Mouse (Mus musculus): ENCODE data around the gene St5. TPM values are rescaled to one million over a fixed set of nuclear protein-coding genes. Genes with fewer than 3 reads are reported as not detected.

Gene St5
- polyA plus RNA-seq, 1 experiment from 2014 or later = 10.9 TPM

GRCm38 (mm10) chr7:109590576-109590975 is 112.8 kb downstream of the St5 start:
- no peak overlapping the region for H3K4me2 ChIP-seq (ENCODE audit: low read length)
- H3K27ac ChIP-seq (ENCODE audit: low read length) = no peak overlapping the region
- no peak for ATAC-seq
- H3K9me3 ChIP-seq (ENCODE audit: control insufficient read depth, low read length) = no peaks in the 10 kb centered on the region
- no peaks in the 10 kb centered on the region for H3K27me3 ChIP-seq (replicated peaks; ENCODE audit: control insufficient read depth, insufficient read depth, low read length)
- 0 out of 2 replicates have a peak, but pooled peaks cover 2% of the 10 kb centered on the region for H3K4me1 ChIP-seq (replicated peaks; ENCODE audit: control insufficient read depth, insufficient read depth, low read length)
- H3K9ac ChIP-seq (replicated peaks; ENCODE audit: low read depth, low read length) = no peak overlapping the region
- H3K4me3 ChIP-seq (replicated peaks; ENCODE audit: low read length) = no peak overlapping the region
- H3K36me3 ChIP-seq (ENCODE audit: control insufficient read depth, insufficient read depth) = no peaks in the 10 kb centered on the region
- WGBS = 92% methylated on average over 2 of the region's 2 CpGs

GRCm38 (mm10) chr7:109588990-109589389 is 114.4 kb downstream of the St5 start:
- Histone ChIP-seq H3K27ac (ENCODE audit: low read length) (no peak overlapping the region), H3K27me3 (replicated peaks; ENCODE audit: control insufficient read depth, insufficient read depth, low read length) (no peaks in the 10 kb centered on the region), H3K9me3 (ENCODE audit: control insufficient read depth, low read length) (no peaks in the 10 kb centered on the region), H3K4me1 (replicated peaks; ENCODE audit: control insufficient read depth, insufficient read depth, low read length) (0 out of 2 replicates have a peak, but pooled peaks cover 2% of the 10 kb centered on the region), H3K4me2 (ENCODE audit: low read length) (no peak overlapping the region), H3K4me3 (replicated peaks; ENCODE audit: low read length) (no peak overlapping the region), H3K36me3 (ENCODE audit: control insufficient read depth, insufficient read depth) (no peaks in the 10 kb centered on the region), H3K9ac (replicated peaks; ENCODE audit: low read depth, low read length) (no peak overlapping the region)
- 82% methylated on average over 6 of the region's 6 CpGs for WGBS
- no peak for ATAC-seq

- H3K9me3 ChIP-seq (ENCODE audit: control insufficient read depth, low read length) = no peaks in the 10 kb centered on the region
- no peak overlapping the region for H3K4me2 ChIP-seq (ENCODE audit: low read length)
- H3K27me3 ChIP-seq (replicated peaks; ENCODE audit: control insufficient read depth, insufficient read depth, low read length) = no peaks in the 10 kb centered on the region
- 90% methylated on average over 8 of the region's 8 CpGs for WGBS
- 0 out of 2 replicates have a peak, but pooled peaks cover 2% of the 10 kb centered on the region for H3K4me1 ChIP-seq (replicated peaks; ENCODE audit: control insufficient read depth, insufficient read depth, low read length)
- H3K4me3 ChIP-seq (replicated peaks; ENCODE audit: low read length) = no peak overlapping the region
- H3K27ac ChIP-seq (ENCODE audit: low read length) = no peak overlapping the region
- H3K9ac ChIP-seq (replicated peaks; ENCODE audit: low read depth, low read length) = no peak overlapping the region
- H3K36me3 ChIP-seq (ENCODE audit: control insufficient read depth, insufficient read depth) = no peaks in the 10 kb centered on the region
- no peak for ATAC-seq
Measured at GRCm38 (mm10) chr7:109588145-109588544, 115.3 kb downstream of the St5 start.

GRCm38 (mm10) chr7:109584467-109584866 is 118.9 kb downstream of the St5 start:
- Histone ChIP-seq H3K27me3 (replicated peaks; ENCODE audit: control insufficient read depth, insufficient read depth, low read length) (no peaks in the 10 kb centered on the region), H3K4me3 (replicated peaks; ENCODE audit: low read length) (no peak overlapping the region), H3K36me3 (ENCODE audit: control insufficient read depth, insufficient read depth) (no peaks in the 10 kb centered on the region), H3K4me1 (replicated peaks; ENCODE audit: control insufficient read depth, insufficient read depth, low read length) (0 out of 2 replicates have a peak, but pooled peaks cover 4% of the 10 kb centered on the region), H3K27ac (ENCODE audit: low read length) (no peak overlapping the region), H3K4me2 (ENCODE audit: low read length) (no peak overlapping the region), H3K9ac (replicated peaks; ENCODE audit: low read depth, low read length) (no peak overlapping the region), H3K9me3 (ENCODE audit: control insufficient read depth, low read length) (no peaks in the 10 kb centered on the region)
- WGBS = 81% methylated on average over 1 of the region's 1 CpGs
- no peak for ATAC-seq

GRCm38 (mm10) chr7:109580489-109580888 is 122.9 kb downstream of the St5 start:
- Histone ChIP-seq H3K4me3 (replicated peaks; ENCODE audit: low read length) (no peak overlapping the region), H3K4me2 (ENCODE audit: low read length) (no peak overlapping the region), H3K9me3 (ENCODE audit: control insufficient read depth, low read length) (no peaks in the 10 kb centered on the region), H3K4me1 (replicated peaks; ENCODE audit: control insufficient read depth, insufficient read depth, low read length) (peaks cover 11% of the 10 kb centered on the region), H3K27me3 (replicated peaks; ENCODE audit: control insufficient read depth, insufficient read depth, low read length) (no peaks in the 10 kb centered on the region), H3K27ac (ENCODE audit: low read length) (no peak overlapping the region), H3K36me3 (ENCODE audit: control insufficient read depth, insufficient read depth) (no peaks in the 10 kb centered on the region), H3K9ac (replicated peaks; ENCODE audit: low read depth, low read length) (no peak overlapping the region)
- WGBS = 79% methylated on average over 4 of the region's 4 CpGs
- ATAC-seq = no peak

- Histone ChIP-seq H3K27me3 (replicated peaks; ENCODE audit: control insufficient read depth, insufficient read depth, low read length) (no peaks in the 10 kb centered on the region), H3K36me3 (ENCODE audit: control insufficient read depth, insufficient read depth) (no peaks in the 10 kb centered on the region), H3K4me1 (replicated peaks; ENCODE audit: control insufficient read depth, insufficient read depth, low read length) (peaks cover 11% of the 10 kb centered on the region), H3K9ac (replicated peaks; ENCODE audit: low read depth, low read length) (no peak overlapping the region), H3K4me2 (ENCODE audit: low read length) (no peak overlapping the region), H3K9me3 (ENCODE audit: control insufficient read depth, low read length) (no peaks in the 10 kb centered on the region), H3K27ac (ENCODE audit: low read length) (no peak overlapping the region), H3K4me3 (replicated peaks; ENCODE audit: low read length) (no peak overlapping the region)
- peak; percentile 91 for ATAC-seq
- WGBS = 28% methylated on average over 6 of the region's 6 CpGs
Measured at GRCm38 (mm10) chr7:109579585-109580307, 123.7 kb downstream of the St5 start.

- Histone ChIP-seq H3K4me1 (replicated peaks; ENCODE audit: control insufficient read depth, insufficient read depth, low read length) (peaks cover 11% of the 10 kb centered on the region), H3K36me3 (ENCODE audit: control insufficient read depth, insufficient read depth) (no peaks in the 10 kb centered on the region), H3K4me2 (ENCODE audit: low read length) (no peak overlapping the region), H3K27me3 (replicated peaks; ENCODE audit: control insufficient read depth, insufficient read depth, low read length) (no peaks in the 10 kb centered on the region), H3K9ac (replicated peaks; ENCODE audit: low read depth, low read length) (no peak overlapping the region), H3K9me3 (ENCODE audit: control insufficient read depth, low read length) (no peaks in the 10 kb centered on the region), H3K4me3 (replicated peaks; ENCODE audit: low read length) (no peak overlapping the region), H3K27ac (ENCODE audit: low read length) (no peak overlapping the region)
- 38% methylated on average over 2 of the region's 2 CpGs for WGBS
- ATAC-seq = no peak
Measured at GRCm38 (mm10) chr7:109578880-109579584, 124.4 kb downstream of the St5 start.

- Histone ChIP-seq H3K9ac (replicated peaks; ENCODE audit: low read depth, low read length) (no peak overlapping the region), H3K4me1 (replicated peaks; ENCODE audit: control insufficient read depth, insufficient read depth, low read length) (peaks cover 11% of the 10 kb centered on the region), H3K27me3 (replicated peaks; ENCODE audit: control insufficient read depth, insufficient read depth, low read length) (no peaks in the 10 kb centered on the region), H3K4me3 (replicated peaks; ENCODE audit: low read length) (no peak overlapping the region), H3K36me3 (ENCODE audit: control insufficient read depth, insufficient read depth) (no peaks in the 10 kb centered on the region), H3K4me2 (ENCODE audit: low read length) (no peak overlapping the region), H3K27ac (ENCODE audit: low read length) (peak overlapping the region; percentile 5; the same call in 1 of the 2 replicates), H3K9me3 (ENCODE audit: control insufficient read depth, low read length) (no peaks in the 10 kb centered on the region)
- peak; percentile 39 for ATAC-seq
- WGBS = 54% methylated on average over 11 of the region's 11 CpGs
Measured at GRCm38 (mm10) chr7:109576321-109577314, 126.8 kb downstream of the St5 start.

- WGBS = 93% methylated on average over 7 of the region's 7 CpGs
- peaks cover 7% of the 10 kb centered on the region for H3K4me1 ChIP-seq (replicated peaks; ENCODE audit: control insufficient read depth, insufficient read depth, low read length)
- no peak overlapping the region for H3K4me3 ChIP-seq (replicated peaks; ENCODE audit: low read length)
- no peaks in the 10 kb centered on the region for H3K36me3 ChIP-seq (ENCODE audit: control insufficient read depth, insufficient read depth)
- ATAC-seq = no peak
- no peak overlapping the region for H3K27ac ChIP-seq (ENCODE audit: low read length)
- no peak overlapping the region for H3K4me2 ChIP-seq (ENCODE audit: low read length)
- no peaks in the 10 kb centered on the region for H3K9me3 ChIP-seq (ENCODE audit: control insufficient read depth, low read length)
- no peaks in the 10 kb centered on the region for H3K27me3 ChIP-seq (replicated peaks; ENCODE audit: control insufficient read depth, insufficient read depth, low read length)
- H3K9ac ChIP-seq (replicated peaks; ENCODE audit: low read depth, low read length) = no peak overlapping the region
Measured at GRCm38 (mm10) chr7:109574166-109574565, 129.2 kb downstream of the St5 start.

Measured in forebrain, embryonic 16.5 days (tissue).